Mouse (Mus musculus) limb, embryonic 12.5 days (tissue): ENCODE measurements at regions not wholly inside any gene's neighbourhood (a gene's known extent, or its start where the extent isn't known, plus 50 kb on each side); places are given as distances from the start of the nearest gene placed in this dataset.

ENCODE experiments used
- ATAC-seq: fragments of 200-750 bp; cut with Nextera tagmentation; 2 replicates; pipeline ENCODE4 v1.8.0; 2017; ENCODE audit warnings: low read depth, moderate TSS enrichment; ENCODE audit not compliant: insufficient number of reproducible peaks, insufficient read depth, low FRiP score, low TSS enrichment
- H3K27ac ChIP-seq: fragments of 300-500 bp; sonication (generic); 2 replicates; pipeline ENCODE4 v1.5.1; 2016; ENCODE audit warnings: mild to moderate bottlenecking, moderate library complexity
- H3K27me3 ChIP-seq: fragments of 300-500 bp; sonication (generic); 2 replicates; pipeline ENCODE4 v1.6.1; 2016; ENCODE audit warnings: mild to moderate bottlenecking, moderate library complexity
- H3K36me3 ChIP-seq: fragments of 300-500 bp; sonication (generic); 2 replicates; pipeline ENCODE4 v1.6.1; 2016; ENCODE audit warnings: mild to moderate bottlenecking, moderate library complexity
- H3K4me1 ChIP-seq: fragments of 300-500 bp; sonication (generic); replicated peaks from 2 replicates; pipeline ENCODE4 v1.6.1; 2016
- H3K4me2 ChIP-seq: fragments of 300-500 bp; sonication (generic); 2 replicates; pipeline ENCODE4 v1.6.1; 2016; ENCODE audit warnings: mild to moderate bottlenecking, moderate library complexity
- H3K4me3 ChIP-seq: fragments of 300-500 bp; sonication (generic); replicated peaks from 2 replicates; pipeline ENCODE4 v1.5.1; 2016; ENCODE audit warnings: mild to moderate bottlenecking
- H3K9ac ChIP-seq: fragments of 300-500 bp; sonication (generic); replicated peaks from 2 replicates; pipeline ENCODE4 v1.6.1; 2016; ENCODE audit warnings: mild to moderate bottlenecking, moderate library complexity
- H3K9me3 ChIP-seq: fragments of 300-500 bp; sonication (generic); 2 replicates; pipeline ENCODE4 v1.6.1; 2016; ENCODE audit warnings: mild to moderate bottlenecking, moderate library complexity
- WGBS: fragments of 180-500 bp; shearing (Covaris S2); methylation state at CpG from one replicate; pipeline ENCODE4 v1.1.7; 2016; 5-methylcytosine and 5-hydroxymethylcytosine counted together

DNA sequence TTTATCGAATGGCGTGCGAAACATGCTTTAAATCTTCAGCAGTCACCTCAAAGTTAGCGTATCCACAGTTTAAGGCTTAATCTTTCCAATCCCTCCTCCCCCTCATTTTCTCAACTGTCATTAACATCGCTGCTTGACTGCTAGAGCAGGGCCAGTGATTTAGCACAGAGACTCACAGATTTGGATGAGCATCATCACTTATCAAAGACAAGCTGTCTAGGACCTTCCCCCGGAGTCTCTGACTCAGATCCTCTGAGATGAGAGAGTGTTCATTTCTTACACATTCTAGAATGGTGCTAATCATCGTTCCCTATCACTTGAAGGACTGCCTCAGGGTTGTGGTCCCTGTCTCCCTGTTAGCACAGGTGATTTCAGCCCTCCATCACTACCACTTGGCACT lies 112.1 kb upstream of the Tmem132c start:
- Histone ChIP-seq H3K27me3 (no peaks in the 10 kb centered on the region), H3K4me2 (no peak overlapping the region), H3K4me3 (no peak overlapping the region), H3K9ac (no peak overlapping the region), H3K4me1 (no peaks in the 10 kb centered on the region), H3K9me3 (0 out of 2 replicates have a peak, but pooled peaks cover 5% of the 10 kb centered on the region), H3K27ac (no peak overlapping the region), H3K36me3 (no peaks in the 10 kb centered on the region)
- WGBS, result 78% methylated on average over 7 of the region's 7 CpGs
- ATAC-seq, result no peak

DNA sequence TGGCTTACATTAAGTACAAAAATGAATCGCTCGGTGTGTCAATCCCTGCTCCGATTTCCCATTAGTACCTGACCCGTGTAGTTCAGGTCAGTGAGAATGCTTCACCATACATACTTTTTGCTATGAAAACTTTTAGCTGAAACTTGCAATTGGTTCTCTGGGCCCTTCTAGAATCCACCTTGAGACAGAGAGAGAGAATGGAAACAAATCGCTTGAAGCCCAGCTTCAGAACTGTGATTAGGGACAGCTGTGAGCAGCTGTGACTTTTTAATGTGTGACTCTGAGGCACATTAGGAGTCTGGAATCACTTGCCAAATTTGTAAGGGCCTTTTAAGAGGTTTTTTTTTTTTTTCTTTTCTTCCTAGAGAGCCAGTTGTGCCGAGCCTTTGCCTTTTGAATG lies 107.2 kb upstream of the Tmem132c start:
- Histone ChIP-seq H3K9ac (no peak overlapping the region), H3K4me1 (peaks cover 20% of the 10 kb centered on the region), H3K27ac (peak overlapping the region; percentile 66; the same call in 1 of the 2 replicates), H3K4me3 (no peak overlapping the region), H3K36me3 (no peaks in the 10 kb centered on the region), H3K27me3 (0 out of 2 replicates have a peak, but pooled peaks cover 3% of the 10 kb centered on the region), H3K9me3 (0 out of 2 replicates have a peak, but pooled peaks cover 5% of the 10 kb centered on the region), H3K4me2 (no peak overlapping the region)
- WGBS, result 26% methylated on average over 6 of the region's 6 CpGs
- no peak for ATAC-seq

- H3K9ac ChIP-seq, result no peak overlapping the region
- H3K27ac ChIP-seq, result no peak overlapping the region
- WGBS, result 67% methylated on average over 2 of the region's 2 CpGs
- no peak overlapping the region for H3K4me3 ChIP-seq
- peaks cover 10% of the 10 kb centered on the region for H3K4me1 ChIP-seq
- H3K36me3 ChIP-seq, result no peaks in the 10 kb centered on the region
- no peaks in the 10 kb centered on the region for H3K9me3 ChIP-seq
- ATAC-seq, result no peak
- H3K27me3 ChIP-seq, result 0 out of 2 replicates have a peak, but pooled peaks cover 3% of the 10 kb centered on the region
- no peak overlapping the region for H3K4me2 ChIP-seq
Measured at GRCm38 (mm10) chr5:127140651-127141050, 101.0 kb upstream of the Tmem132c start.

DNA sequence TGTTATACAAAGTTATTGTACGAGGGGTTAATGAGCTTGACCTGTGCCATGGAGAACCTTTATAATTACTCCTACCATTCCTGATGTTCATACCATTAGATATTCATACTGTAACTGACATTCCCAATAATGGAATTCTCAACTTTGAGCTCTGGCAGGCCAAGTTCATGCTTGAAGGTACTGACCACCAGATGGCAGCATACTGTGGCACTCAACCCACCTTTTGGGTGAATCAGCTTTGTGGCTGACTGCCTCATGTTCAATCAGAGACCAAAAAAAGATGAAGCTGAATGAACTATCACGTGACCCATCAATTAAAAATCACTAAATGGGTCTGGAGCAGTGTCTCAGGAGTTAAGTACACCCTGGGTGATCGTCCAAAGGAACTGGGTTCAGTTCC lies 81.3 kb upstream of the Tmem132c start:
- no peaks in the 10 kb centered on the region for H3K27me3 ChIP-seq
- H3K36me3 ChIP-seq, result no peaks in the 10 kb centered on the region
- no peak overlapping the region for H3K27ac ChIP-seq
- no peak overlapping the region for H3K4me3 ChIP-seq
- no peaks in the 10 kb centered on the region for H3K4me1 ChIP-seq
- H3K9me3 ChIP-seq, result no peaks in the 10 kb centered on the region
- no peak overlapping the region for H3K9ac ChIP-seq
- no peak for ATAC-seq
- WGBS, result 47% methylated on average over 3 of the region's 3 CpGs
- no peak overlapping the region for H3K4me2 ChIP-seq

DNA sequence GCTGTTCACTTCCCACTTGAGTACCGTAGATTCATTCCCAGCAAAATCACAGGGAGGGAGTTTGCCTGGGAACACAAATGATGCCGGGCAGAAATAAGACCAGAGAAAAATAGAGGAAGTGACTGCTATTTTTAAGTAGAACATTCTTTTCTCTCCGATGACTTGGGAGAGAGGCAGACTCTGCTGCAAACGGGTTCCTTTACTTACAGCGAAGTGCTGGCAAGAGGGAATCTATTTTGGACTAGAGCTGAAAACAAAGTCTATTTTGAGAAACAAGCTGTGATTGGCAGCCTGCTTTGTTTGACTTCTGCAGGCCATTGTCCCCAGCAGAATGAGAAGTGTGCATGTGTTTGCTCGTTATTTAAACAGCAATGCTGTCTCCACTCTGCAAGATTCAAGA lies 78.2 kb upstream of the Tmem132c start:
- H3K27me3 ChIP-seq, result no peaks in the 10 kb centered on the region
- 88% methylated on average over 6 of the region's 6 CpGs for WGBS
- ATAC-seq, result no peak

GRCm38 (mm10) chr5:127189021-127189420 lies 52.6 kb upstream of the Tmem132c start:
- Histone ChIP-seq H3K4me3 (no peak overlapping the region), H3K9ac (no peak overlapping the region), H3K9me3 (peaks cover 7% of the 10 kb centered on the region), H3K27me3 (0 out of 2 replicates have a peak, but pooled peaks cover 2% of the 10 kb centered on the region), H3K4me2 (no peak overlapping the region), H3K27ac (no peak overlapping the region), H3K36me3 (no peaks in the 10 kb centered on the region), H3K4me1 (no peaks in the 10 kb centered on the region)
- ATAC-seq, result no peak
- 87% methylated on average over 4 of the region's 4 CpGs for WGBS

More for the DNA sequence above, 78.2 kb upstream of the Tmem132c start:
- Histone ChIP-seq H3K4me1 (no peaks in the 10 kb centered on the region), H3K9me3 (no peaks in the 10 kb centered on the region), H3K36me3 (no peaks in the 10 kb centered on the region), H3K27ac (no peak overlapping the region), H3K4me3 (no peak overlapping the region), H3K9ac (no peak overlapping the region), H3K4me2 (no peak overlapping the region)
